Mouse (Mus musculus): ENCODE results near the gene Olfr553.
"Not testable (repeated sequence)": the region's sequence is repeated elsewhere in the genome, so short reads cannot be mapped to it uniquely, and the experiment has no call there.

GRCm38 (mm10) chr7:102644945-102645344, 26.9 kb upstream of the Olfr553 start:
- not testable (repeated sequence) for TF ChIP-seq CTCF (IDR thresholded peaks at IDR 0.05; ENCODE audit: low read depth, low read length); GATA1 (IDR thresholded peaks at IDR 0.05; ENCODE audit: borderline replicate concordance, low read length)
